31 mouse cellular contexts compared by ENCODE assay signal in genomic region chr4:7347317-7347716, GRCm38 (mm10).
"Had no signal": no experiment of that assay in that cellular context is flagged by ENCODE, and none has a peak within 500 bp of the region (broad histone marks: within the 10 kb centered on the region; RNA-seq: fewer than 3 reads in every experiment).

No protein-coding gene starts in this region.

- H3K27ac ChIP-seq: limb, embryonic 10.5 days; limb, embryonic 12.5 days; limb, embryonic 13.5 days; limb, embryonic 15.5 days; liver, embryonic 12.5 days; liver, embryonic 13.5 days; liver, embryonic 14.5 days; liver, embryonic 15.5 days; lung, embryonic 15.5 days; macrophage; midbrain, embryonic 10.5 days; midbrain, embryonic 12.5 days; midbrain, embryonic 13.5 days; midbrain, embryonic 15.5 days; neural tube, embryonic 12.5 days had no signal

- ATAC-seq: liver, embryonic 12.5 days; liver, postnatal 0 days; lung, postnatal 0 days; midbrain, embryonic 13.5 days; midbrain, embryonic 15.5 days; midbrain, embryonic 16.5 days had no signal

- H3K4me1 ChIP-seq: limb, embryonic 10.5 days; limb, embryonic 12.5 days; limb, embryonic 13.5 days; limb, embryonic 15.5 days; liver, embryonic 12.5 days; liver, embryonic 13.5 days; liver, embryonic 15.5 days; lung, embryonic 15.5 days; midbrain, embryonic 10.5 days; midbrain, embryonic 12.5 days; midbrain, embryonic 13.5 days; midbrain, embryonic 15.5 days; neural tube, embryonic 12.5 days had no signal

- H3K4me2 ChIP-seq: limb, embryonic 12.5 days; limb, embryonic 13.5 days; limb, embryonic 15.5 days; liver, embryonic 11.5 days; liver, embryonic 12.5 days; liver, embryonic 13.5 days; liver, embryonic 15.5 days; lung, embryonic 14.5 days; lung, embryonic 15.5 days; midbrain, embryonic 11.5 days; midbrain, embryonic 12.5 days; midbrain, embryonic 13.5 days; midbrain, embryonic 15.5 days; neural tube, embryonic 12.5 days had no signal

- H3K4me3 ChIP-seq: limb, embryonic 10.5 days; limb, embryonic 12.5 days; limb, embryonic 13.5 days; limb, embryonic 15.5 days; liver, embryonic 12.5 days; liver, embryonic 13.5 days; liver, embryonic 15.5 days; lung, embryonic 15.5 days; megakaryocyte, embryonic 14.5 days; midbrain, embryonic 10.5 days; midbrain, embryonic 12.5 days; midbrain, embryonic 13.5 days; midbrain, embryonic 15.5 days; myocyte; neural tube, embryonic 12.5 days had no signal

- H3K9ac ChIP-seq: limb, embryonic 12.5 days; limb, embryonic 13.5 days; limb, embryonic 15.5 days; liver, embryonic 12.5 days; liver, embryonic 13.5 days; liver, embryonic 14.5 days; liver, embryonic 15.5 days; liver, postnatal 0 days; lung, embryonic 14.5 days; lung, embryonic 15.5 days; midbrain, embryonic 12.5 days; midbrain, embryonic 13.5 days; midbrain, embryonic 15.5 days; neural tube, embryonic 12.5 days had no signal

- H3K9me3 ChIP-seq: limb, embryonic 10.5 days; limb, embryonic 12.5 days; limb, embryonic 13.5 days; limb, embryonic 15.5 days; liver, embryonic 12.5 days; liver, embryonic 13.5 days; liver, embryonic 15.5 days; lung, embryonic 15.5 days; megakaryocyte, embryonic 14.5 days; midbrain, embryonic 10.5 days; midbrain, embryonic 12.5 days; midbrain, embryonic 13.5 days; midbrain, embryonic 15.5 days; neural tube, embryonic 12.5 days had no signal

- DNase-seq: left cerebral cortex, postnatal 4 days; liver; liver, embryonic 13.5 days; liver, postnatal 0 days; lung, adult 18-20 months; lung, adult 2 months; lung, embryonic 14.5 days; lung, postnatal 10 days; lung, postnatal 14 days; lung, postnatal 4 days; midbrain, embryonic 14.5 days had no signal

- H3K27me3 ChIP-seq: limb, embryonic 12.5 days; limb, embryonic 13.5 days; limb, embryonic 15.5 days; liver, embryonic 12.5 days; liver, embryonic 13.5 days; liver, embryonic 15.5 days; lung, embryonic 15.5 days; megakaryocyte, embryonic 14.5 days; midbrain, embryonic 12.5 days; midbrain, embryonic 13.5 days; midbrain, embryonic 15.5 days; neural tube, embryonic 12.5 days had no signal

- H3K36me3 ChIP-seq: limb, embryonic 10.5 days; limb, embryonic 12.5 days; limb, embryonic 13.5 days; limb, embryonic 15.5 days; liver, embryonic 12.5 days; liver, embryonic 13.5 days; liver, embryonic 15.5 days; lung, embryonic 15.5 days; midbrain, embryonic 10.5 days; midbrain, embryonic 12.5 days; midbrain, embryonic 13.5 days; midbrain, embryonic 15.5 days; neural tube, embryonic 12.5 days had no signal
